Mouse (Mus musculus) stomach, postnatal 0 days (tissue): ENCODE measurements around the gene Ost4.

Experiments
- CTCF ChIP-seq: IDR thresholded peaks from 2 replicates; pipeline ENCODE4 v1.5.1; 2016; ENCODE audit warnings: antibody characterized with exemption, low read depth, mild to moderate bottlenecking, moderate library complexity
- EP300 ChIP-seq: optimal IDR thresholded peaks from 2 replicates; pipeline ENCODE3; 2016; ENCODE audit warnings: antibody characterized with exemption

DNA sequence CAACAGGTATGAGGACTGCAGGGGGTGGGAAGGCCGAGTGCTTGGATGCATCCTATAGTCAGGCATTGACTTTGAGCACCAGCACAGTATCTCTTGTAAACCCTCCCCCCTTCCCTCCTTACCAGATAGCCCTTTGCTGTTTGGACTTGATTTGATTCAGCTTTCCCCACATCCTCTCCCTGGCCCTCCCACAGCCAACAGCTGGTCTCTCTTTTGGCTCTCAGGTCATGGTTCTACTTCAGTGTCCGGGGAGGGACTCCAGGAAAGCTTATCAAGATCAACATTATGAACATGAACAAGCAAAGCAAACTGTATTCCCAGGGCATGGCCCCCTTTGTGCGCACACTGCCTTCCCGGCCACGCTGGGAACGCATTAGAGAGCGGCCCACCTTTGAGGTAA is 17.2 kb downstream of the Ost4 start:
- no peak for TF ChIP-seq EP300
- no peak for TF ChIP-seq CTCF
